Mouse (Mus musculus): ENCODE data around the gene Slc30a7. TPM values are rescaled to one million over a fixed set of nuclear protein-coding genes. Genes with fewer than 3 reads are reported as not detected.
"Not testable (repeated sequence)": the region's sequence is repeated elsewhere in the genome, so short reads cannot be mapped to it uniquely, and the experiment has no call there.

The Slc30a7 gene
- polyA plus RNA-seq, 1 experiment from 2014 or later, result 29.5 TPM

- Histone ChIP-seq H3K4me1 (no peaks in the 10 kb centered on the region), H3K9me3 (replicated peaks) (no peaks in the 10 kb centered on the region), H3K4me3 (no peak overlapping the region), H3K27ac (no peak overlapping the region), H3K27me3 (ENCODE audit: low read depth, poor library complexity, severe bottlenecking) (no peaks in the 10 kb centered on the region), H3K36me3 (peaks cover 36% of the 10 kb centered on the region)
- WGBS, result 95% methylated on average over 8 of the region's 8 CpGs
- no peak for DNase-seq (ENCODE audit: low spot score)
These were observed 80.7 kb downstream of the Slc30a7 start for GRCm38 (mm10) chr3:115926531-115926930.

GRCm38 (mm10) chr3:115924401-115925190, 82.6 kb downstream of the Slc30a7 start:
- no peak for DNase-seq (ENCODE audit: low spot score)
- WGBS, result 94% methylated on average over 4 of the region's 4 CpGs
- Histone ChIP-seq H3K4me1 (no peaks in the 10 kb centered on the region), H3K9me3 (replicated peaks) (no peaks in the 10 kb centered on the region), H3K4me3 (no peak overlapping the region), H3K36me3 (peaks cover 28% of the 10 kb centered on the region), H3K27me3 (ENCODE audit: low read depth, poor library complexity, severe bottlenecking) (no peaks in the 10 kb centered on the region), H3K27ac (no peak overlapping the region)

DNA sequence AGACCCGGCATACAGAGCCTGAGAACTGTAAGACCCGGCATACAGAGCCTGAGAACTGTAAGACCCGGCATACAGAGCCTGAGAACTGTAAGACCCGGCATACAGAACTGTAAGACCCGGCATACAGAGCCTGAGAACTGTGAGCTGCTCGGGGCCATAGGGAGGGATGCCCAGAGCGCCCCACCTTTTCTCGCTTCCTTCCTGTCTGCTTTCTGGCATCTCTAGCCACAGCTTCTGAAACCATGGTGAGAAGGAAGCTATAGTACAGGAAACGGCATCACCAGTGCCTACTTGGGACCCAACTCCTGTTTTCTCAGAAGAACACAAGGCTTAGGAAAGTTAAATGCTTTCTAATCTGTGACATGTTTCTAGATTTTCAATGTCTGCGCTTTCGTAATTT, 99.8 kb downstream of the Slc30a7 start:
- not testable (repeated sequence) for H3K27me3 ChIP-seq (ENCODE audit: low read depth, poor library complexity, severe bottlenecking); H3K4me1 ChIP-seq; DNase-seq (ENCODE audit: low spot score); H3K9me3 ChIP-seq (replicated peaks); H3K4me3 ChIP-seq; H3K27ac ChIP-seq
- peaks cover 12% of the 10 kb centered on the region for H3K36me3 ChIP-seq
- WGBS, result 94% methylated on average over 11 of the region's 11 CpGs

DNA sequence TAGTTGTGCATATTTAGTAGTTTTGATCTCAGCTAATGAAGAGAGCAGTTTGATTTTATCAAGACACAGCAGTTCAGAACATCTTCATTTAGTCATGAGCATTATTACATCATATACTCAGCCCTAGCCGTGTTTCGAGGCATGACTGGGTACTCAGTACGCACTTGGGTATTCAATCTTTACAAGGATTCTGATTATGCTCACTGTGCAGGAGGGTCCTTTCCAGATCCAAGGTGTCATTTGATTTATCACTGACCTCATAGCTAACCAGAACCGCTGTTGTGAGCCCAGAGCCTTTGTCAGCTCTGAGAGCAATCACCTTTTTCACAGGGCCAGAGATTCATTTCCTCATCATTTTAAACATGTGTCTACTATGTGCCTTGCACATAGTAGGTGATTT, 101.6 kb downstream of the Slc30a7 start:
- Histone ChIP-seq H3K4me1 (no peaks in the 10 kb centered on the region), H3K4me3 (no peak overlapping the region), H3K36me3 (peaks cover 22% of the 10 kb centered on the region), H3K27me3 (ENCODE audit: low read depth, poor library complexity, severe bottlenecking) (no peaks in the 10 kb centered on the region), H3K9me3 (replicated peaks) (no peaks in the 10 kb centered on the region), H3K27ac (no peak overlapping the region)
- WGBS, result 94% methylated on average over 4 of the region's 4 CpGs
- no peak for DNase-seq (ENCODE audit: low spot score)

- Histone ChIP-seq H3K4me3 (no peak overlapping the region), H3K36me3 (peaks cover 23% of the 10 kb centered on the region), H3K4me1 (no peaks in the 10 kb centered on the region), H3K27ac (no peak overlapping the region), H3K9me3 (replicated peaks) (no peaks in the 10 kb centered on the region), H3K27me3 (ENCODE audit: low read depth, poor library complexity, severe bottlenecking) (no peaks in the 10 kb centered on the region)
- DNase-seq (ENCODE audit: low spot score), result no peak
- 92% methylated on average over 3 of the region's 3 CpGs for WGBS
These were observed 102.1 kb downstream of the Slc30a7 start for GRCm38 (mm10) chr3:115905067-115905466.

GRCm38 (mm10) chr3:115902301-115902956, 104.8 kb downstream of the Slc30a7 start:
- no peak overlapping the region for H3K27ac ChIP-seq
- peaks cover 19% of the 10 kb centered on the region for H3K36me3 ChIP-seq
- H3K4me1 ChIP-seq, result no peaks in the 10 kb centered on the region
- WGBS, result 91% methylated on average over 9 of the region's 9 CpGs
- H3K27me3 ChIP-seq (ENCODE audit: low read depth, poor library complexity, severe bottlenecking), result no peaks in the 10 kb centered on the region
- H3K9me3 ChIP-seq (replicated peaks), result no peaks in the 10 kb centered on the region
- no peak for DNase-seq (ENCODE audit: low spot score)
- no peak overlapping the region for H3K4me3 ChIP-seq

- 88% methylated on average over 3 of the region's 3 CpGs for WGBS
- peaks cover 20% of the 10 kb centered on the region for H3K36me3 ChIP-seq
These were observed 108.8 kb downstream of the Slc30a7 start for GRCm38 (mm10) chr3:115898354-115898948.

DNA sequence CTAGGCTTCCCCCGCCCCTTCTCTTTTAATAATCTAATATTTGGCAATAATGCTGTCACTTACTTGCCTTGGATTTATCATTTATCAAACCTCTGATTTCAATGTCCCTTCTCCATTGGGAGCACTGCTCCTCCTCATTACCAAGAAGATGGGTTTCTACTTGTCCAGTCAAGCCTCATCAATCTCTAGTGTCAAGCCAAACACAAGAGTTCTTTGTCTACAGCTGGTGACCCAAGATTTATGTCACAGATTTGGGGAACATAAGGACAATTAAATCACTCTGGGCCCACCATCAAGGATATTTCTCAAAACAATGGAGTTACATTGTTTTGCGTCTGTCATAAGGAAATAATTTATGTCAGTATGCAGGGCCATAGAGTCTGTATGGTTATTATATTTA, 114.0 kb downstream of the Slc30a7 start:
- Histone ChIP-seq H3K27ac (no peak overlapping the region), H3K4me1 (0 out of 2 replicates have a peak, but pooled peaks cover 4% of the 10 kb centered on the region), H3K27me3 (ENCODE audit: low read depth, poor library complexity, severe bottlenecking) (no peaks in the 10 kb centered on the region), H3K36me3 (peaks cover 12% of the 10 kb centered on the region), H3K9me3 (replicated peaks) (no peaks in the 10 kb centered on the region), H3K4me3 (no peak overlapping the region)
- no peak for DNase-seq (ENCODE audit: low spot score)
- WGBS, result 94% methylated on average over 2 of the region's 2 CpGs

More at GRCm38 (mm10) chr3:115898354-115898948, 108.8 kb downstream of the Slc30a7 start:
- H3K4me1 ChIP-seq, result no peaks in the 10 kb centered on the region
- no peaks in the 10 kb centered on the region for H3K27me3 ChIP-seq (ENCODE audit: low read depth, poor library complexity, severe bottlenecking)
- H3K27ac ChIP-seq, result no peak overlapping the region
- H3K4me3 ChIP-seq, result no peak overlapping the region
- no peaks in the 10 kb centered on the region for H3K9me3 ChIP-seq (replicated peaks)
- no peak for DNase-seq (ENCODE audit: low spot score)

- WGBS, result 92% methylated on average over 4 of the region's 4 CpGs
These were observed 114.9 kb downstream of the Slc30a7 start for GRCm38 (mm10) chr3:115892341-115892740.

More at GRCm38 (mm10) chr3:115892341-115892740, 114.9 kb downstream of the Slc30a7 start:
- no peak for DNase-seq (ENCODE audit: low spot score)
- no peak overlapping the region for H3K4me3 ChIP-seq
- peaks cover 12% of the 10 kb centered on the region for H3K36me3 ChIP-seq
- 0 out of 2 replicates have a peak, but pooled peaks cover 4% of the 10 kb centered on the region for H3K4me1 ChIP-seq
- H3K9me3 ChIP-seq (replicated peaks), result no peaks in the 10 kb centered on the region
- H3K27me3 ChIP-seq (ENCODE audit: low read depth, poor library complexity, severe bottlenecking), result no peaks in the 10 kb centered on the region
- H3K27ac ChIP-seq, result no peak overlapping the region

Small RNAs within 50 kb of the gene (microRNA-seq; reads per million reads assigned to microRNA genes)
- not detected for gene Mir669n

Other genes starting within 250 kb of the Slc30a7 start
- gene Dph5, start 119.6 kb downstream of the Slc30a7 start, polyA plus RNA-seq (2016; fragmentation: Nextera tagmentation; extraction: Ambion mirVana), result 27.8 and 28.2 TPM in 2 replicates
- gene Extl2, start 56 bp upstream of the Slc30a7 start, polyA plus RNA-seq (2016; fragmentation: Nextera tagmentation; extraction: Ambion mirVana), result 16.2 and 17.4 TPM in 2 replicates
- gene Vcam1, start 122.3 kb upstream of the Slc30a7 start, polyA plus RNA-seq (2016; fragmentation: Nextera tagmentation; extraction: Ambion mirVana), result 35.6 and 68.9 TPM in 2 replicates
- 0.05 and 0.15 TPM in 2 replicates for gene Gpr88, start 246.1 kb upstream of the Slc30a7 start, polyA plus RNA-seq (2016; fragmentation: Nextera tagmentation; extraction: Ambion mirVana)